Mouse (Mus musculus): ENCODE data around the gene Git1. TPM values are rescaled to one million over a fixed set of nuclear protein-coding genes. Genes with fewer than 3 reads are reported as not detected.
A peak's percentile ranks its signal among the peaks of the same experiment; 100 is the strongest.
"Not testable (repeated sequence)": the region's sequence is repeated elsewhere in the genome, so short reads cannot be mapped to it uniquely, and the experiment has no call there.

Gene Git1
- polyA plus RNA-seq, 1 experiment from 2014 or later: 14.4 TPM

- Histone ChIP-seq H3K4me2 (replicated peaks) (peak within 1 kb of the TSS; percentile 88), H3K36me3 (no peaks in the 10 kb centered on the region), H3K27me3 (peaks cover 21% of the 10 kb centered on the region; the same call in 1 of the 2 replicates), H3K9me3 (no peaks in the 10 kb centered on the region), H3K4me1 (peaks cover 39% of the 10 kb centered on the region), H3K4me3 (peak within 1 kb of the TSS; percentile 50), H3K9ac (replicated peaks) (peak within 1 kb of the TSS; percentile 44), H3K27ac (replicated peaks) (no peak within 1 kb of the TSS)
- no peak; the same call in 1 of the 2 replicates for ATAC-seq (replicated peaks)
- WGBS: 10% methylated on average over 39 of the region's 39 CpGs
Observed at GRCm38 (mm10) chr11:77515637-77516552, 22.5 kb downstream of the Git1 start, which contains the start of gene Trp53i13. Trp53i13 (minus strand) TSS chr11:77515980.

DNA sequence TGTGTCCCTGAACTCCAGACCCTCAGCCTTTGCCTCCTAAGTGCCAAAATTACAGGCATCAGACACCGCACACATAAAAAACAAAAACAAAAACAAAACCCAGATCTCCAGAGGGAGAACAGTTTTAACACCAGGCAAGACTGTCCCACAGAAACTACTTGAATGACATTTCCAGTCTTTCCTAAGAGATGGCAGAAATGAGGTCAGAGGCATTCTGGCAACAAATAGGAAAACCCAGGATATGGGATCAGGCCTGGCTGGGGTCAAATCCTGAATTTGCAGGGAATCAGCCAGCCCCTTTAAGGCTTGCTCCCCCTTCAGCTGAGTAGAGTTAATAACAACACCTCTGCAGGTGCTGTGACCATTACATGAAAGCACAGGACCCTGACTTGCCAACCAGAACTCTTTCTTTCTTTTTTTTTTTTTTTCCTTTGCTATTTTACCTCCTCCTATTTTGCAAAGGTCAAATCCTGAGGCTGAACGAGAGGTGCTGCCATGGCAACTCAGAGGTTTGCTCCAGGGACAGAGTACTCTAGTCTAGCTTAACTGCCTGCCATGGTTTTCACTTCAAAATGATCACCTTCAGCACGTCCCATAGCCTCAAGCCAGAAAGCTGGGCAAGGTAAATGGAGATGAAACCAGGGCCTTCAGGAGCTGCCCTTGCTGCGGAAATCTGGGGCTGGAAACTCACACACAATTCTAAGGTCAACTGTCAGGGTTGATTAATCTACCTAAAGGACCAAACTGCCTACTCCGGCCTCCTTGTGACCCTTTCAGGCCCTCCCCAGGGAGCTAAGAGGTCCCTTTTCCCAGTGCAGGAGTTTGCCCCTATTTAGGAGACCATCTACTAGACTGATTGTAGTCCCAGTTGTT, 23.4 kb downstream of the Git1 start:
- 69% methylated on average over 5 of the region's 5 CpGs for WGBS
- no peak overlapping the region for H3K9ac ChIP-seq (replicated peaks)
- no peaks in the 10 kb centered on the region for H3K9me3 ChIP-seq
- peaks cover 42% of the 10 kb centered on the region for H3K4me1 ChIP-seq
- no peak for ATAC-seq (replicated peaks)
- no peaks in the 10 kb centered on the region for H3K36me3 ChIP-seq
- H3K27ac ChIP-seq (replicated peaks): no peak overlapping the region
- no peak overlapping the region for H3K4me3 ChIP-seq
- H3K27me3 ChIP-seq: peaks cover 21% of the 10 kb centered on the region; the same call in 1 of the 2 replicates
- no peak overlapping the region for H3K4me2 ChIP-seq (replicated peaks)

GRCm38 (mm10) chr11:77518051-77518798, 24.9 kb downstream of the Git1 start:
- Histone ChIP-seq H3K4me3 (no peak overlapping the region), H3K4me1 (peaks cover 35% of the 10 kb centered on the region), H3K9me3 (no peaks in the 10 kb centered on the region), H3K36me3 (no peaks in the 10 kb centered on the region), H3K4me2 (replicated peaks) (no peak overlapping the region), H3K27ac (replicated peaks) (no peak overlapping the region), H3K27me3 (peaks cover 21% of the 10 kb centered on the region; the same call in 1 of the 2 replicates), H3K9ac (replicated peaks) (no peak overlapping the region)
- ATAC-seq (replicated peaks): no peak
- WGBS: 82% methylated on average over 27 of the region's 27 CpGs

GRCm38 (mm10) chr11:77519043-77519442, 25.7 kb downstream of the Git1 start, which contains the start of gene Gm10392:
Gm10392 (minus strand) TSS chr11:77519198.
- H3K4me2 ChIP-seq (replicated peaks): no peak within 1 kb of the TSS
- H3K27ac ChIP-seq (replicated peaks): no peak within 1 kb of the TSS
- no peaks in the 10 kb centered on the region for H3K36me3 ChIP-seq
- peaks cover 18% of the 10 kb centered on the region; the same call in 1 of the 2 replicates for H3K27me3 ChIP-seq
- no peak within 1 kb of the TSS for H3K9ac ChIP-seq (replicated peaks)
- H3K4me3 ChIP-seq: no peak within 1 kb of the TSS
- 79% methylated on average over 5 of the region's 5 CpGs for WGBS
- peaks cover 27% of the 10 kb centered on the region for H3K4me1 ChIP-seq
- no peak for ATAC-seq (replicated peaks)
- H3K9me3 ChIP-seq: no peaks in the 10 kb centered on the region

DNA sequence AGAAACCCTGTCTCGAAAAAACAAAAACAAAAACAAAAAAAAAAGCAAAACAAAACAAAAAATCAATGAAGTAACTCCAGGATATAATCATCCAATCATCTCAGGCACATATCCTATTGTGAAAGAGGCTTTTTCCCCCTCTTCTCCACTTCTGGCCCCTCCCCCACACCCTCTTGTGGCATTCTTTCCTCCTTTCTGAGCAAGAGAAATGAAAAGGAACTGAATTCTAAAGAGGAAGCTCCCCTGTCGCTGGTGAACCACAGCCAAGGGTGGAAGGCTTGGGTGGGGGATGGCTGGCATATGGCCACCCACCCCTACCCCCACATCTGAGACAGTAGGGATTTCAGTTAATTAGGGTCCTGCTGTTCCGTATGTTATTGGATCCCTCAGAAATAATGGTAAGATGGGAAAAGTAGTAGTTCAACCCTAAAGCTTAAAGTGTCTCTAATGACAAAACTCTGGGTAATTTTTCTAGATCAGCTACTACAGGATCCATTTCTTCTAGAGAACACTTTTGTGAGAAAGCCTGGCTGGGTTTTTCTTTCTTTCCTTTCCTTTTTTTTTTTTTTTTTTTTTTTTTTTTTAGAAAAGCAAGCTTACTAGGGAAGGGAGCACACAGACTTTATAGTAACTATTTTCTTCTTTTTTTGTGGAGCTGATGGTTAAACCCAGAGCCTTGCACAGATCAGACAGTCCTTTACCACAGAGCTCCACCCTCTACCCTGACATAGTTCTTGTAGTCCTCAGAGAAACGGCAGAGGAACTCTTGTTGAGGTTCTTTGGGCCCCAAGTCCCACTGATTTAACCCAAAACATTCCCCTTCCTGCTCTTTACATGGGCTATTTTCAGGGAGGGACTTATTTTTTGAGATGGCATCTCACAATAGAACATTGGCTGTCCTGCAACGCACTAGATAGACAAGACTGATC, 27.5 kb downstream of the Git1 start:
- Histone ChIP-seq H3K27me3 (0 out of 2 replicates have a peak, but pooled peaks cover 5% of the 10 kb centered on the region), H3K9me3 (no peaks in the 10 kb centered on the region), H3K27ac (replicated peaks) (no peak overlapping the region), H3K4me3 (no peak overlapping the region), H3K4me1 (peaks cover 9% of the 10 kb centered on the region), H3K4me2 (replicated peaks) (no peak overlapping the region), H3K36me3 (no peaks in the 10 kb centered on the region), H3K9ac (replicated peaks) (no peak overlapping the region)
- 38% methylated on average over 5 of the region's 5 CpGs for WGBS
- no peak for ATAC-seq (replicated peaks)

DNA sequence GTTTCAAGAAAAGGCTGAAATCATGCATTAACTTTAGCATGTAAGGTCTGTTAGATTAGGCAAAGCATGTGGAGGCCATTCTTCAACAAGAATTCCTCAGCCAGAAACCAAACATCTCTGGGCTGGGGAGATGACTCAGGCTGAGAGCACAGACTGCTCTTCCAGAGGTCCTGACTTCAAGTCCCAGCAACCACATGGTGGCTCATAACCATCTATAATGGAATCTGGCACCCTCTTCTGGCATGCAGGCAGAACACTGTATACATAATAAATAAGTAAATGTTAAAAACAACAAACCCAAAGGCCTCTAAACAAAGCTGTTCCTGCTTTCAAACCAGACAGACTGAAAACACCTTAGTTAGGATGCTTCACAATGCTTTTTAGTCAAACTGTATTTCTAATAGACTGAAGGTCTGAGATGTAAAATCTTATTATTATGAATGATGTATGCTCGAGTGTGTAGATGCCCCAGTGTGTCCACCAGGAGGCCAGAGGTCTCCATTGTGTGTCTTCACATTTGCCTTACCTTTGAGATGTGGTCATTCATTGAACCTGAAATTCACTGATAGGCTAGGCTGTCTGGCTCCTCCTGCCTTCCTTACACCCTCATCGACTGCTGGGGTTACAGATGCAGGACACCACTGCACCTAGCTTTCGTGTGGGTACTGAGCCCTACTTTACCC, 32.6 kb downstream of the Git1 start:
- no peak overlapping the region for H3K9ac ChIP-seq (replicated peaks)
- H3K27ac ChIP-seq (replicated peaks): no peak overlapping the region
- no peak overlapping the region for H3K4me2 ChIP-seq (replicated peaks)
- 0 out of 2 replicates have a peak, but pooled peaks cover 4% of the 10 kb centered on the region for H3K4me1 ChIP-seq
- H3K27me3 ChIP-seq: no peaks in the 10 kb centered on the region
- H3K36me3 ChIP-seq: peaks cover 3% of the 10 kb centered on the region; the same call in 1 of the 2 replicates
- no peaks in the 10 kb centered on the region for H3K9me3 ChIP-seq
- no peak for ATAC-seq (replicated peaks)
- 81% methylated on average over 3 of the region's 3 CpGs for WGBS
- no peak overlapping the region for H3K4me3 ChIP-seq

GRCm38 (mm10) chr11:77528420-77528819, 35.1 kb downstream of the Git1 start:
- not testable (repeated sequence) for H3K9me3 ChIP-seq; H3K27me3 ChIP-seq; H3K4me2 ChIP-seq (replicated peaks); H3K4me3 ChIP-seq; ATAC-seq (replicated peaks); H3K9ac ChIP-seq (replicated peaks); H3K27ac ChIP-seq (replicated peaks); H3K4me1 ChIP-seq; H3K36me3 ChIP-seq
- whole genome bisulfite sequencing: 91% methylated on average over 3 of the region's 3 CpGs

DNA sequence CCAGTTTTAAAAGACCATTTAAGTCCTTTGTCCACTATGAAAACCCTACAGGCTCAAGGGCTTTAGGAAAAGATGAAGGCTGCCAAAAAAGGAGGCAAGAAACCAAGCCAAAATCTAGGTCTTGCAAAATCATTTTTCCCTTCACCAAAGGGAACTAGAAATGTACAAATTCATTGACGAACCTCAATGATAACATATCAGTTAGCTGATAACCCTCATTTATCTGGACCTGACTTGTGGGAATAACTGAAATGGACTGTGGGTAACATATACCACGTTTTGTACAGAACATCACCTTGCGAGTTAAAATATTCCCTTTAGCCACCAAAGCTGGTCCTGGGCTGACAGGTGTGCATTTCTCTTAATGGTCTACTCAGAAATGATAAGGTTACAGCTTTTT, 36.3 kb downstream of the Git1 start:
- Histone ChIP-seq H3K36me3 (peaks cover 4% of the 10 kb centered on the region; the same call in 1 of the 2 replicates), H3K4me3 (no peak overlapping the region), H3K4me1 (no peaks in the 10 kb centered on the region), H3K9me3 (no peaks in the 10 kb centered on the region), H3K27ac (replicated peaks) (no peak overlapping the region), H3K27me3 (no peaks in the 10 kb centered on the region), H3K9ac (replicated peaks) (no peak overlapping the region), H3K4me2 (replicated peaks) (no peak overlapping the region)
- no peak for ATAC-seq (replicated peaks)
- WGBS: 91% methylated on average over 3 of the region's 3 CpGs

- no peaks in the 10 kb centered on the region for H3K27me3 ChIP-seq
- H3K9ac ChIP-seq (replicated peaks): no peak overlapping the region
- WGBS: 94% methylated on average over 2 of the region's 2 CpGs
- no peak for ATAC-seq (replicated peaks)
- no peak overlapping the region for H3K27ac ChIP-seq (replicated peaks)
- no peak overlapping the region for H3K4me2 ChIP-seq (replicated peaks)
- no peak overlapping the region for H3K4me3 ChIP-seq
- H3K4me1 ChIP-seq: no peaks in the 10 kb centered on the region
- no peaks in the 10 kb centered on the region for H3K9me3 ChIP-seq
- H3K36me3 ChIP-seq: peaks cover 11% of the 10 kb centered on the region
Observed at GRCm38 (mm10) chr11:77530862-77531261, 37.5 kb downstream of the Git1 start.

DNA sequence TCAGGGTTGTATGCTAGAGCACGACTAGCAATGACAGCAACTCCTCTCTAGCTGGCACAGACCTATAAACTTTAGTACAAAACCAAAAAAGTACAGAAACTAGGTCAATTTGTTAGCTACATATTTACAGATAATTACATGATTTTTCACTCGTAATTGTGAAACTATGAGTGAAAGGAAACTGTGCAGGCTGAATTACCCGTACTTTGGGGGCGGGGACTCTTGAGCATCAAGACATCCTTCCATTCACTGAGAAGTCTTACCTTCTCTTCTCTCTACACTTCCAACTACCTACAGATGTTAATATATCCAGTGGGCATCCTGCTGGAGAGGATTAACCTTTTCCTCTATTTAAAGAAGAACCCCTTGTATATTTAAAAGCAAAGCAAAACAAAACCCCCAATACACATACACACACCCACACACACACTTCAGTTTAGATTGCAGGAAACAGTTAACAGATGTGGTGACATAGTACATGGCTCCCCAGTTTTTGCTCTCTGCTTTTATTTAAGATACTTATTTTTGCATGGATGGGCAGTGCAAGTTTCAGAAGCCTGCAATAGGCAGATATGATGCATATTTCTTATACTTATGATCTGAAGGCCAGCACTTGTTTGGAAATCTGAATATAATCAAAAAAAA, 39.0 kb downstream of the Git1 start:
- Histone ChIP-seq H3K9ac (replicated peaks) (no peak overlapping the region), H3K4me2 (replicated peaks) (no peak overlapping the region), H3K9me3 (no peaks in the 10 kb centered on the region), H3K27me3 (no peaks in the 10 kb centered on the region), H3K27ac (replicated peaks) (no peak overlapping the region), H3K4me1 (no peaks in the 10 kb centered on the region), H3K4me3 (no peak overlapping the region), H3K36me3 (peaks cover 23% of the 10 kb centered on the region)
- ATAC-seq (replicated peaks): no peak
- 88% methylated on average over 4 of the region's 4 CpGs for WGBS
